Mouse (Mus musculus) kidney, adult 2 months (tissue): Measurements from ENCODE around the gene Cyb5rl.

Source experiments
- CTCF ChIP-seq: fragments of 200-500 bp; conservative IDR thresholded peaks from 2 replicates; pipeline ENCODE4 v1.5.1; 2011; ENCODE audit warnings: low read depth, mild to moderate bottlenecking, control low read depth, low read length, moderate library complexity, mixed read lengths; ENCODE audit not compliant: insufficient read depth, insufficient read length
- POLR2A ChIP-seq: fragments of 200-500 bp; IDR thresholded peaks from one replicate; pipeline ENCODE4 v1.6.1; 2011; ENCODE audit warnings: low read depth, low read length, control low read depth

DNA sequence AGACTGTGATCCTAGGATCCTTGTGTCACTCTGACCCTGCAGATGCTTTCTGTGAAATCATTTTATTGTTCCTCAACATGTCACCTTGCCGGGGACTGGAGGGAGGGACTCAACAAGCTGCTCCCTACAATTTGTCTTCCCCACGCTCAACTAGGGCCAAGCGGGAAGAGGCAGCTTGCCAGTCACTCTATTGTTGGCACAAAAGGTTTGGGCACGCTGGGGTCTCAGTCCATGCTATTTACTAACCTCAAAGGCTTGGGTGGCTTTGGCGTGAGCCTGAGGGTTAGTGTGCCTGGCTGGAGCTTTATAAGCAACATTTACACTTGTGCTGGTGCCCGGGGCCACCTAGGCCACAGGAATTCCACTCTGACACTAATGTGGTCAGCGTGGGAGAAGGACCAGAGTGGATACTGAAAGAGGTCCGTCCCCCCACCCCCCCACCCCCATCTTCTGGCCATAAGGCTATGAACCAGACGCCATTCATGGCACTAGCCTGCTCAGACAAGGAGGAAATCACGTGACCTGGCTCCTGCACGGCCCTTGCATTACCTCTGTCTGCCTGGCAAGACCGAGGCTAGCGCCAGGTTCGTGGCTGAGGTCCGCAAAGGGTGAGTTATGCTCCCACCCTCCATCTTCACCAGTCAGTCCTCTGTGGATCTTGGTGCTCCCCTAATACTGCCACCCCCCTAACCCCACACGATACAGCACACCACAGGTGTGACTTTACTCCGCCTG lies 32.2 kb downstream of the Cyb5rl start:
- no peak for TF ChIP-seq CTCF
- TF ChIP-seq POLR2A = no peak
